Mouse (Mus musculus): ENCODE measurements around the gene Large2.

DNA sequence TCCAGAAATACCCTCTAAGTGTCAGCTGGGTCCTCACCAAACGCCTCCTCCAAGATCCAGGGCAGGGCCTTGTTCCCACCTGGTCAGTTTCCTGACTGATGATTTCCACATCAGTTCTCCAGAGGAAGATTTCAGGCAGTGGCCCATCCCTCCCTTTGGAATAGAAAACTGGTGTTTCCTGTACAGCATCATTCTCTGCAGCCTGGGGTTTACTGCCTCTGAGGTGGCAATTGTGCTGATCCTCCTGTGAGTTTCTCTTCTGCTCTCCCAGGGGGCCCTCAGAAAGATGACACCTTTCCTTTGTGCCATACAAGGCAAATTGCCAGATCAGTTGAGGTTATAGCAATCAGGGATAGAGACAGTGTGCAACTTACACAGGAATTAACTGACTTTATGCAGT, 48.4 kb downstream of the Large2 start:
- TF ChIP-seq POLR2A (IDR thresholded peaks at IDR 0.05; ENCODE audit: borderline replicate concordance, low read depth, low read length) (no peak), CTCF (IDR thresholded peaks at IDR 0.05; ENCODE audit: low read depth, low read length) (no peak)
